Mouse (Mus musculus) c-Kit-positive CD71-positive TER-119-positive erythroid progenitor cells, embryonic 14.5 days (primary cell): Measurements from ENCODE around the gene Prrt1.

Experiments used
- DNase-seq: peaks from one replicate; pipeline ENCODE4 v3.0.0-alpha.2; 2013; ENCODE audit warnings: low spot score

Gene Prrt1

GRCm38 (mm10) chr17:34628644-34628967, 727 bp upstream of the Prrt1 start:
- no peak for DNase-seq

- no peak for DNase-seq
Observed at GRCm38 (mm10) chr17:34629796-34630603, 667 bp downstream of the Prrt1 start.

GRCm38 (mm10) chr17:34630761-34631301, 1.5 kb downstream of the Prrt1 start:
- DNase-seq = no peak

GRCm38 (mm10) chr17:34631647-34632046, 2.3 kb downstream of the Prrt1 start:
- DNase-seq = no peak

- peak; percentile 61 for DNase-seq
Observed at GRCm38 (mm10) chr17:34632261-34632691, 2.9 kb downstream of the Prrt1 start.

- no peak for DNase-seq
Observed at GRCm38 (mm10) chr17:34635671-34636070, 6.3 kb downstream of the Prrt1 start.

GRCm38 (mm10) chr17:34637459-34637858, 8.1 kb downstream of the Prrt1 start:
- no peak for DNase-seq

- no peak for DNase-seq
Observed at GRCm38 (mm10) chr17:34639461-34640255, 10.3 kb downstream of the Prrt1 start.

GRCm38 (mm10) chr17:34640778-34641601, 11.7 kb downstream of the Prrt1 start:
- DNase-seq = no peak

GRCm38 (mm10) chr17:34641945-34642344, 12.6 kb downstream of the Prrt1 start:
- DNase-seq = no peak

- DNase-seq = no peak
Observed at GRCm38 (mm10) chr17:34643379-34643778, 14.0 kb downstream of the Prrt1 start.

GRCm38 (mm10) chr17:34643944-34644343, 14.6 kb downstream of the Prrt1 start:
- no peak for DNase-seq

- DNase-seq = peak; percentile 97
Observed at GRCm38 (mm10) chr17:34644608-34645007, 15.3 kb downstream of the Prrt1 start, which contains the start of gene Fkbpl. TSS of gene Fkbpl (plus strand) at chr17:34644764.

- DNase-seq = peak; percentile 33
Observed at GRCm38 (mm10) chr17:34645256-34645829, 16.0 kb downstream of the Prrt1 start.

GRCm38 (mm10) chr17:34645831-34646511, 16.6 kb downstream of the Prrt1 start:
- DNase-seq = no peak

- DNase-seq = peak; percentile 96
Observed at GRCm38 (mm10) chr17:34646906-34647787, 17.8 kb downstream of the Prrt1 start, which contains the start of gene Atf6b. TSS of gene Atf6b (plus strand) at chr17:34647146.

- DNase-seq = no peak
Observed at GRCm38 (mm10) chr17:34648141-34648890, 19.0 kb downstream of the Prrt1 start.

GRCm38 (mm10) chr17:34649106-34649864, 20.0 kb downstream of the Prrt1 start:
- no peak for DNase-seq
